Mouse (Mus musculus): ENCODE measurements at regions not wholly inside any gene's neighbourhood (a gene's known extent, or its start where the extent isn't known, plus 50 kb on each side); places are given as distances from the start of the nearest gene placed in this dataset.
"Not testable (repeated sequence)": the region's sequence is repeated elsewhere in the genome, so short reads cannot be mapped to it uniquely, and the experiment has no call there.

DNA sequence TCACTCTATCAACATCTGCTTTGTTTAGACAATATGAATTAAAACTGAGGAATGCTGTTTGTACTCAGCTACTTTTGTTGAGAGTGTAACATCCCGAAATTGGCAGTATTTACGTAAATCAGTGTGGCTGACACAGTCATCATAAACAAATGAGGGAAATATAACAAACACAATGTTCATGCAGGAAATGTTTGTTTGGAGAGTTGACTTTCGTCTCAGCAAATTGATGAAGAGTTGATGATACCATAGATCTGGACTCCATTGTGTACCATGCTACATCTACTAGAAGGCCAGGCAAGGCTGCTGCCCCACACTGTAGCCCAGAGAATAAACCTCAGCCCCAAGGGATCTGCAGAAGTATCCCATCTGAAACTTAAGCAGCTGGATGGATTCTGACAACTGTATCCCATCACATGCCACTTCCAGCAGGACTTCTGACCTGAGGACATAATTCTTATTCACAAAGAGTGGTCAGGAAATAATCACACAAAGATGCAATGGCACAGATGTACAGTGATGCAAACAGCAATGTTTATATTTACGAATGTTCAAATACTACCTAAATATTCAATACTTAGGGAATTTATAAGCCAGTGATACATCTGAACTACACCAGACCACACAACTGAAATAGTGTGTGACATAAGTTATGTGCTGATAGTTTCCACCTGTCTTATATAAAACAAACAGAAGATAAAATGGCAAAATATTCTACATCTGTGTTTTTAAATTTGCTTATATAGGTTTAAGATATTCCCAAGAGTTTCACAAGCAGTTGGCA lies 51.3 kb downstream of the Gm21897 start:
- no peak for DNase-seq

DNA sequence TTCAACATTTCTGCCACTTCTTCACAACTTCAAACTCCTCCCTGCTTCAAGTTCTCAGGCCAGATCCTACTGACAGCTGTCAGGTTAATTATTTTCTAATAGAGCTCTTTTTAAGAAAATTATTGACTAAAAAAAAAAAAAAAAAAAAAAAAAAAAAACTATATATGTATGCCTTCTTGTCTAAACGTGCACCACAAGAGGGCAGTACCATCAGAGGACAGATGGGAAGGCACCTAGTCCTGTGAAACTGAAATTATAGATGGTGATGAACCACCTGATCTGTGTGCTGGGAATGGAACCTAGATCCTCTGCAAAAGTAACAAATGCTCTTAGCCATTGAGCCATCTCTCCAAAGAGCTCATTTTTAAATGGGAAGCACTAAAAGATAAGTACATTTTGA lies 55.6 kb downstream of the Gm21897 start:
- no peak for DNase-seq

DNA sequence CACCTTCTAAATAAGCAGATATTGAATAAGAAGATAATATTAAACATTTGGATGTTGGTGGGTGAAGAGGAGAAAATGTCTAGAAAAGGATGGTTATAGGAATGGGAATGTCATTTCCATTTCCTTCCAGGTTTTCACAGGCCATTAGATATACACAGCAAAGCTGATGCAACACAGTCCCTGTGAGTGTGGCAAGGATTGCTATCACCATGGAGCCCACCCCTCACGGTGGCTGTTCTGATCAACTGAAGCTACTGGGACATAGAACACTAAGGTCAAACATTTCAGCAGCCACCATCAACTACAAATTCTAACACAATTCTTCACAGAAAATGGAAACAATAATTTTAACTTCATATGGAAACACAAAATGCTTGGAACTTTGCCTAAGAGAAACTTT lies 56.7 kb downstream of the Gm21897 start:
- no peak for DNase-seq

DNA sequence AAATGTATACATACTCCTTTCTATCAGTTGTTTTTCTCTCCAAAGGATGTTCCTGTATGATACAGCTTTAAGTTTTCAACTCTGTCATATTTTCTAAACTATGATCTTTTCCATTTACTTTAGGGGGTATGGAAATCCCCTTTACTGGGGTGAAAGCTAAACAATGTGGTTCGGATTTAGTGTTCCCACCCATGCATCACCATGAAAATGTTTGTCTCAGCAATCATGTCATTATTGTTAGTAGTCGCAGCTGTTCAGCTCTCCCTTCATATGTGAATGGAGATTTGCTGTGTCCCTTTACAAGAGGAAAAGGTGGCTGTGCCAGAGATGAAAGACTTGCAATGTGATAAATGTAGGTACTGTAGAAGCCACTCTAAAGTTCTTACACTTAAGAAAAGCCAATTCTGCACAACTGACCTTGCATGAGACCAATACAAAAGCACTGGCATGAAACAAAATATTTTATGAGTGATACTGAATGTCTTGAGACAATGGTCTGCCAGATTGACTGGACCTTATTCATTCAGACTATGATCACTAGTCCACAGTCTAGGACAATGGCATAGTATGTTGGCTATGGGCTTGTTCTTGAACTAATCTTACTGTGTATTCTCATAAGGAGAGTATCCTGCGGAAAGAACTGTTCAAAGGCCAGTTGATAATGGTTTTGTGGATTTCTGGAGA lies 68.4 kb downstream of the Gm21897 start:
- DNase-seq = no peak

DNA sequence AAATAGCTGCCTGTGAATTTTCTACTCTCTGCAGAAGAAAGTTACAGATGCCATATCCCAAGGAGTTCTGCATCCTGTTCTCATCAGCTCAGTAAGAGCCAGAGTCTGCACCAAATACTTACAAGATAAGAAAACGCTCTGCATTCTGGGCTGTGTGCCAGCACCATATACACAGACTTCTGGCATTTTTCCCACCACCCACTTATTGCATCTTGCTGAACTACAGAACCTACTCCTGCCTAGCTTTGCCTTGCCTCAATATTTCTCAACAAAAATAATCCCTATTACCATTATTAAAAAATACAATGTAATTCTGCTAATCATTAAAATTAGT lies 69.0 kb downstream of the Gm21897 start:
- peak; percentile 47 for DNase-seq

DNA sequence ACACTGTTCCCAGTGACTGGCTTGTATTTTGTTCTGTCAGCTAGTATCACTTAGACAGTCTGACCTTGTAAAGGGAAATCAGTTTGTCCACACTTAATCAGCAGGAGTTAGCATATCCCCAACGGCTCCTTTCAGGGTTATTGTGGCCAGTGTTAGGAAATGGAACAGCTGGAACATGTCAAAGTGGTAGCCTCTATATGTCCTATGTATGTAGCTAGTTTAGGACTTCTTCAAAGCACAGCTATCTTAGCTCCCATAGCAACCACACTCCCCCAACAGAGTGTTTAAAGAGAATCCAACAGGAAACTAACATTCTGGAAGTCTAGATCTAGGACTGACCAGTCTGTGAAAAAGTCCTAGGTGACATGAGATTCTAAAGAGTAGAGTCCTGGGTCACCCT lies 72.6 kb downstream of the Gm21897 start:
- DNase-seq = no peak

DNA sequence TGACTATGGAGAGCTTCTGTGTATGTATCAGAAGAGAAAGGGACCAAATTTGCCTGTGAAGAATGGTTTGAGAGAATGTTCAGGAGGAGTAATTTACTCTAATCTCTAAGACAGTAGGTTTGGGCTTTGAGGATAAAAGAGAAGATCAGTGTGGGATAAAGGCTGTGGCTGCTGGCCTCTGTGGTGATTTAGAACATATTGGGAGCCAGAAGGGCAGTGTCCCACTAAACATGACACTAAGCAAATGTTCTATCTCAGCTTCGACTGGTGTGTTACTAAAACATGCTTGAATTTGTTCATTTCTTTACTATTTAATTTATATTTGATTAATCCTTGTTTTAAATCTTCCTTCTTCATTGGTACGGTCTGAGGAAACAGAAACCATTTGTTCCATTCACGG lies 113.1 kb downstream of the Gm21897 start:
- DNase-seq = no peak

DNA sequence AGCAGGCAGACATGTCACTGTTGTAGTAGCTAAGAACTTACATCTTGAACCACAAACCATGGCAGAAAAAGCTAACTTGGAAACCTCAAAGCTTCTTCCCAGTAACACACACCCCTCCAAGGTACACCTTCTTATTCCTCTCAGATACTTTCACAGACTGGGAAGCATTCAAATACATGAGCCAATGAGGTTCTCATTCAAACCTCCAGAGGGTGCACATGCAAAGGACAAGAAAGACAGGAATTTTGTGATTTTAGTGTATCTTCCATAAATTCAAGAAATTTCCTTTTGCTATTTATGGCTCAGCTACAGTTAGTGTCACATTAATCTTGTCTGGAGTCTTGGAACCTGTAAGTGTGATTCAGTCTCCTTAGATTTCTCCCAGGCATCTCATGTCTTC lies 115.4 kb downstream of the Gm21897 start:
- no peak for DNase-seq

DNA sequence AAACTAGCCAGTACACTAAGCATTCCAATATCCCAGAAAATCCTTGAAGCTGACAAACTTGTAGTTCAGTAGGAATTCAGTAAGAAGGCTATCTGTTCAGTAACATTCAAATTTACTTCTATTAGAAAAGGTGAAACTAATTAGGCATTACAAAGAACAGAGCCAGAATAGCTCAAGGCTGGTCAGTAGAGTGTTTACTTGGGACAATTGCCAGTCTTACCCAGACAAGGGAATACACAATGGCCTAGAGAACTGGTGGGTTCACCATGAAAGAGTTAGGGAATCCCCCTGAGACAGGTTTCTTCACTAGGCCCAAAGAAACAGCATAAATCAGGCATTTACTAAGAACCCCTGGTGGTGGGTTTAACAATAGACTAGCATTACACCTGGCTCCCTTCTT lies 145.6 kb downstream of the Gm21897 start:
- DNase-seq = not testable (repeated sequence)

DNA sequence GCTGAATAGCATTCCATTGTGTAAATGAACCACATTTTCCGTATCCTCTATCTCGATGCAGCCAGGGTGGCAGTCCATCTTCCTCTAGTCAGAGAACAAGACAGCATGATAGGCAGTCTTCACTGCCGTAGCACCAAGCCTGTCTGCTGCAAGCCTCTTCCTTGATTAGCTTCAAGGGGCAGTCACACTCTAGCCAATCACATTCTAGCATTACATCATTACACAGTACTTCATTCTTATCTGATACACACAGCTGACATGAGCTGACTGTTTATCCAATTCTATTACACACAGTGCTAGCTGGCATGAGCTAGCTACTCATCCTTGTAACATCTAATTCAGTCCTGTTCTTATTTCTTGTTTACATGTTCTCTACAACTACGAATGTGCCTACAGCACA lies 156.6 kb downstream of the Gm21897 start:
- DNase-seq = no peak

DNA sequence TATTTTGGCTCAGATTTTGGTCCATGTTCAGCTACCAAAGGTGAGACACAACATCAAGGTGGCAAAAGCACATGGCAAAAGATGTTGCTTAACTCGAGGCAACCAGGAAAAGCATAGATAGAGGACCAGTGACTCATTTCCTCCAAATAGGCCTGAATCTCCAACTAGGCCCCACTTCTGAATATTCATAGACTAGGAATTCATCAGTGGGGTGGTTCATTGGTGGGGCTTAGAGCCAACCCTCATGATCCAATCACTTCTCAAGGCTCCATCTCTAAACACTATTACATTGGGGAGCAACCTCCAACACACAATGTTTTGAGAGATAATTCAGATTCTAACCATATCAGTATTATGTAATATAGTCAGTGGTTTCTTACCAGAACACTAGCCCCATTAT lies 161.6 kb downstream of the Gm21897 start:
- DNase-seq = no peak

DNA sequence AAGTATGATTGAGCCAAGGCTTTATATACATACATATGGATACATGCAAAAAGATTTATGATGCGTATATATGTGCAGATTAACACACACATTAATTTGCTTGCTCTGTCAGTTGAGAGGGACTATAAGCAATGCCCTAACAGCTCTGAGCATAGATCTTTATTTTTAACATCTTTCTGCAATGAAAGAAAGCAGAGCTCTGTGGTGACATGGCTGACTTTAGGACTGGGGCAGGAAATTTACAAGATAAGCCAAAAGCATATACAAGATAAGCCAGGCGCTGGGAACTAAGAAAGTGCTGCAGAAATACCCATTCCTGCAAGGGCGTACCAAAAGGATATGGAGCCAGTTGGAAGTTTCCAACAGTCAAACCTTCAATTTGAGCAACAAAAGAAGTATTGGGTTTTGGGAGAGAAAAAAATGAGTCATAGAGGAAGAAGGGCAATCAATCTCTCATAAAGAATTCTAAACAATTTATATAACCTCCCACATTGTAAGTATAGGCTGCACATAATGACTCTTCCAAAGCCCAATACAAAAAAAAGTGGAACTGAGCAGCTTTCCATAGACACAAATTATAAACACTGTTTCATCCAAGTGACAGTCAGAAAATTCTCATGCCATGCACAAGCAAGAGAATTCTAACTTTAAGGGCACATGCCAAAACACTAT lies 174.2 kb downstream of the Gm21897 start:
- DNase-seq = no peak

DNA sequence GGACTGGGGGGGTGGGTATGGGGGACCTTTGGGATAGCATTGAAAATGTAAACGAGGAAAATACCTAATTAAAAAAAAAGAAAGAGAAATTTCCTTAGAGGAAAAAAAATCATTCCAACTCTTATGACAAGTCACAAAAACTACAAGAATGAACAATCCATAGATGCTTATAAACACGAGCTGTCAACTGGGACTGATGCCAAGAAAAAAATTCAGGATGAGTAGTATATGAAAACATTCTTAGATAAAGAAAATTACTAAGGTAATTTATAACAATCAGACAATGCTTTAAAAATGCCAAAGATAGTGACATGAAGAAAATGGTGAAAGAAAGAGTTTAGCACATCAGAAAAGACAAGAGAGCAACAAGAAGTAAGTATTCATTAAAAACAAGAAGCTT lies 176.0 kb downstream of the Gm21897 start:
- DNase-seq = no peak

Data from liver (tissue).